Mouse (Mus musculus) liver, adult 2 months (tissue): ENCODE measurements at regions not wholly inside any gene's neighbourhood (a gene's known extent, or its start where the extent isn't known, plus 50 kb on each side); places are given as distances from the start of the nearest gene placed in this dataset.

Source experiments
- DNase-seq: peaks from one replicate; pipeline ENCODE4 v3.0.0-alpha.2; 2011; ENCODE audit warnings: low read depth, low spot score; ENCODE audit errors: extremely low read depth
- H3K27ac ChIP-seq: fragments of 200-500 bp; replicated peaks from 2 replicates; pipeline ENCODE4 v1.5.1; 2012; ENCODE audit warnings: low read depth, mild to moderate bottlenecking, control low read depth, inconsistent platforms, low read length; ENCODE audit not compliant: insufficient read depth
- H3K27me3 ChIP-seq: fragments of 200-500 bp; 2 replicates; pipeline ENCODE4 v1.6.1; 2012; ENCODE audit warnings: mild to moderate bottlenecking, moderate library complexity, low read length, inconsistent platforms; ENCODE audit not compliant: control insufficient read depth, insufficient read depth
- H3K36me3 ChIP-seq: fragments of 200-500 bp; 2 replicates; pipeline ENCODE4 v1.6.1; 2012; ENCODE audit warnings: low read length, inconsistent platforms; ENCODE audit not compliant: control insufficient read depth, insufficient read depth
- H3K4me1 ChIP-seq: fragments of 200-500 bp; 2 replicates; pipeline ENCODE4 v1.6.1; 2011; ENCODE audit warnings: low read length; ENCODE audit not compliant: control insufficient read depth, insufficient read depth
- H3K4me3 ChIP-seq: fragments of 200-500 bp; 2 replicates; pipeline ENCODE4 v1.5.1; 2011; ENCODE audit warnings: low read depth, mild to moderate bottlenecking, control low read depth, low read length, moderate library complexity; ENCODE audit not compliant: insufficient read depth
- H3K79me2 ChIP-seq: fragments of 200-500 bp; 2 replicates; pipeline ENCODE4 v1.6.1; 2012; ENCODE audit warnings: inconsistent platforms, mild to moderate bottlenecking, low read length, moderate library complexity; ENCODE audit not compliant: control insufficient read depth, insufficient read depth
- H3K9ac ChIP-seq: fragments of 200-500 bp; 2 replicates; pipeline ENCODE4 v1.6.1; 2012; ENCODE audit warnings: low read depth, mild to moderate bottlenecking, control low read depth, inconsistent platforms, low read length
- CTCF ChIP-seq: fragments of 200-500 bp; IDR thresholded peaks from 2 replicates; pipeline ENCODE4 v1.5.1; 2011; ENCODE audit warnings: low read depth, low read length, control low read depth
- POLR2A ChIP-seq: fragments of 200-500 bp; IDR thresholded peaks from 2 replicates; pipeline ENCODE4 v1.6.1; 2011; ENCODE audit warnings: low read length, control low read depth; ENCODE audit not compliant: insufficient read depth; ENCODE audit errors: extremely low read depth
- WGBS: fragments of 180-500 bp; shearing (Covaris S2); methylation state at CpG from one replicate; pipeline ENCODE4 v1.1.7; 2018; 5-methylcytosine and 5-hydroxymethylcytosine counted together

DNA sequence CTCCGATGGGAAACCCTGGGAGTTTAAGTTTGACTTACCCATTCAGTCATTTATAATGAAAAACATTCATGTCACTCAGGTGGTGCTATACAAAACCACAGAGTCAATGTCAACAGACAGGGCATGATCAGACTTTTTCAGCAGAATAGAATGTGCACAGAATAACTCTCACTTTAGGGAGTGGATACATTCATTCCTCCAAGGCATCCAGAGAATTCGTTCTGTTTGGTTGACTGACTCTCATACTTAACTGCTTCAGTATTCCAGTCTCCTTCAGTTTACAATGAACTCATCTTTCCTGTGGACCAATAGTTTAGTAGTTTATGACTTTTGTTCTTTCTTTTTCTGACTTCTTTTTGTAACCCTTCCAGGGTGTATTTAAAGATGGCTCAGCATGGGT, 225.1 kb downstream of the AI593442 start:
- Histone ChIP-seq H3K4me1 (no peaks in the 10 kb centered on the region), H3K27ac (no peak overlapping the region), H3K9ac (no peak overlapping the region), H3K36me3 (no peaks in the 10 kb centered on the region), H3K27me3 (no peaks in the 10 kb centered on the region), H3K79me2 (no peaks in the 10 kb centered on the region), H3K4me3 (no peak overlapping the region)
- 89% methylated on average over 2 of the region's 2 CpGs for WGBS
- TF ChIP-seq CTCF (no peak), POLR2A (no peak)
- DNase-seq, result no peak

DNA sequence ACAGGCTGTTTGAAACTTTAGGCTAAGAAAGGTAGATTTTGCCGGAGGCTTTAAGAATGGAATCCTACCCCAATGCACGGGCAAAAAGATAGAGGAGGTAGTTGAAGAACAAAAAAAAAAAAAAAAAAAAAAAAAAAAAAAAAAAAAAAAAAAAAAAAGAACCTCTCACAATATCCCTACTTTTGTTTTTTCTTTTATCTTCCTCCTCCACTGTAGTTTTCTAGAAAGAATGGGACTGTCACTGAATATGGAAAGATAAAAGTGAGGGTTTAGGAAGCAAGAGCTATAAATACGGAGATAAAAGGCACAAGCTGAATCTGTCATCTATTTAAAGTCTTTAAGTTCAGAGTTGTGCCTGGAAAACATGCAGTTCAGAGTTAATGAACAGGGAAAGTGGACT, 227.8 kb downstream of the AI593442 start:
- H3K27me3 ChIP-seq, result no peaks in the 10 kb centered on the region
- H3K27ac ChIP-seq, result no peak overlapping the region
- H3K79me2 ChIP-seq, result no peaks in the 10 kb centered on the region
- no peak for DNase-seq
- no peak overlapping the region for H3K4me3 ChIP-seq
- WGBS, result 69% methylated on average over 3 of the region's 3 CpGs
- no peaks in the 10 kb centered on the region for H3K36me3 ChIP-seq
- no peak overlapping the region for H3K9ac ChIP-seq
- H3K4me1 ChIP-seq, result no peaks in the 10 kb centered on the region
- TF ChIP-seq CTCF (no peak), POLR2A (no peak)

DNA sequence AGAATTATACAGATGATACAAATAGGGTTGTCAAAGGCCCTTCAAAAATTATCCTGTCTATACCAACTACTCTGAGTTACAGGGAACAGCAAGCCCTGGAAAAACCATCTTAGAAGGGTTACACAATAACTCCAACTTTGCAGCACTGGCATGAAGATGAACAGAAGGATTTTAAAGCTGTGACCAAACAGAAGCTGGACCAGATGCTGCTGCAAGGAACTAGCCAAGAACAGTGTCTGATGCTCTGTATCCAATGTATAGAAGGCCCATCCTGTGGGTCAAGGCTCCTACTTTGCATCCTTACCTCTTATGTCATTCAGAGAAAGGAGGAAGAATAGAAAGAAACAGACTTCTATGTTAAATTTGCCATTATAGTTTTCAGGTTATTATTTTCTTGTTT, 231.3 kb downstream of the AI593442 start:
- Histone ChIP-seq H3K4me3 (no peak overlapping the region), H3K9ac (no peak overlapping the region), H3K36me3 (no peaks in the 10 kb centered on the region), H3K4me1 (no peaks in the 10 kb centered on the region), H3K27ac (no peak overlapping the region), H3K27me3 (no peaks in the 10 kb centered on the region), H3K79me2 (no peaks in the 10 kb centered on the region)
- DNase-seq, result no peak
- TF ChIP-seq CTCF, result no peak
- TF ChIP-seq POLR2A, result no peak

DNA sequence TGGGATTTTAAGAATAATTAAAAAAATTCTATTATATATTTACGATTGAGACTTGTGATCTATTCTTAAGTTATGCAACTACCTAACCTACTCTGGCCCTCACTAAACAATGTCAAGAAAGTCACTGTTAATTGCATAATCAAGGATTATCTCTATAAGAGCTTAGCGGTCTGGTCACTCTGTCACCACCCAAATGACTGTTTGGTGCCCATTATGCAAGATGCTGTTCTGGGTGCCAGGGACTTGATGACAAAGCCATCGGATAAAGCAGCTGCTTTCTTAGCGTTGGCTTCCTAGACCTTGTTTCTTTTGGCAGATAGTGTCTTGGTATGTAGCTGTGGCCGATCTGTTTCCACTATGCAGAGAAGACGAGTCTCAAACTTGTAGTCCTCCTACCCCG, 236.4 kb downstream of the AI593442 start:
- no peaks in the 10 kb centered on the region for H3K79me2 ChIP-seq
- TF ChIP-seq CTCF (no peak), POLR2A (no peak)
- H3K27ac ChIP-seq, result no peak overlapping the region
- no peaks in the 10 kb centered on the region for H3K36me3 ChIP-seq
- no peak overlapping the region for H3K4me3 ChIP-seq
- 85% methylated on average over 7 of the region's 7 CpGs for WGBS
- DNase-seq, result no peak
- no peak overlapping the region for H3K9ac ChIP-seq
- no peaks in the 10 kb centered on the region for H3K4me1 ChIP-seq
- H3K27me3 ChIP-seq, result no peaks in the 10 kb centered on the region

DNA sequence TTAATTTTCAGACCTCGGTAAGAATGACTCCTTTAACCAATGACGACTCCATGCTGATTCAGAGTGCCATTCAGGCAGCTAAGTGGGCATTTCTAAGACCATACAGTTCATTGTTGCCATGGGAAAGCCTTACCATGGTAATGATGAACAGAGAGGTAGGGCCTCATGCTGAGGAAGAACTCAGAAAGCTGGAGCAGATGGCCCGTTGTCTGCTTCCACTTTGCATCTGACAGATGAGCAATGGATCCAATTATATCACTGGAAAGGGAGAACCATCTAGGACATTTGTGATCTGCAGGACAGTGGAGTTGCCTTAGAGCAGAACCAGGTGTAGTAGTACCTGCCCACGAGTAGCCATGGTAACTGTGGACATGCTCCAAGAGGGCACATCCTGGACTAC, 245.4 kb downstream of the AI593442 start:
- Histone ChIP-seq H3K9ac (no peak overlapping the region), H3K4me3 (no peak overlapping the region), H3K36me3 (no peaks in the 10 kb centered on the region), H3K27me3 (no peaks in the 10 kb centered on the region), H3K79me2 (no peaks in the 10 kb centered on the region), H3K27ac (no peak overlapping the region), H3K4me1 (no peaks in the 10 kb centered on the region)
- DNase-seq, result no peak
- TF ChIP-seq CTCF (no peak), POLR2A (no peak)
- WGBS, result 65% methylated on average over 4 of the region's 4 CpGs

DNA sequence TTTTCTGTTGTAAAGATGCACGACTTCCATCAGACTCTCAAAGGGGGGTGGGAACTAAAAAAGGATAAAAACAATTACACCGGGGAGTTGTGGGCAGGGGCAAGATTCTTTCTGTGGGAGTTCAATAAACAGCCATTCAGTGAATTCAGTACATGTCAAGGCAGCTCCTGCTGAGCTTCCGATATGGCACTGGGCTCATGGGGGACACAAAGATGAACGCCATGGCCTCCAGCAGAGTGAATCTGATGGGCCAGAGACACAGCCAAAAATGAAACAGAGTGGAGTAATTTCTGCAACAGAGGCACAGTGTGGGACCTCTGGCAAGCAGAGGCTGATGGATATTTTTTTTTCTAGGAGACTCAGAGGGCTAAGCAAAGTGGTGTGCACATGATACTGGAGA, 254.2 kb downstream of the AI593442 start:
- no peaks in the 10 kb centered on the region for H3K4me1 ChIP-seq
- H3K4me3 ChIP-seq, result no peak overlapping the region
- H3K36me3 ChIP-seq, result no peaks in the 10 kb centered on the region
- H3K27ac ChIP-seq, result no peak overlapping the region
- no peak for TF ChIP-seq CTCF
- no peak for TF ChIP-seq POLR2A
- H3K79me2 ChIP-seq, result no peaks in the 10 kb centered on the region
- 86% methylated on average over 4 of the region's 4 CpGs for WGBS
- H3K27me3 ChIP-seq, result no peaks in the 10 kb centered on the region
- no peak overlapping the region for H3K9ac ChIP-seq
- no peak for DNase-seq
